Mouse (Mus musculus) cerebellum, adult 2 months (tissue): Measurements from ENCODE around the gene Ino80d.

Experiments
- CTCF ChIP-seq: fragments of 200-500 bp; IDR thresholded peaks from 2 replicates; pipeline ENCODE4 v1.5.1; 2011; ENCODE audit warnings: low read depth, mild to moderate bottlenecking, control low read depth, low read length, moderate library complexity, borderline replicate concordance; ENCODE audit not compliant: insufficient read depth
- POLR2A ChIP-seq: fragments of 200-500 bp; IDR thresholded peaks from 2 replicates; pipeline ENCODE4 v1.6.1; 2011; ENCODE audit warnings: low read length, control low read depth, borderline replicate concordance; ENCODE audit not compliant: insufficient read depth

DNA sequence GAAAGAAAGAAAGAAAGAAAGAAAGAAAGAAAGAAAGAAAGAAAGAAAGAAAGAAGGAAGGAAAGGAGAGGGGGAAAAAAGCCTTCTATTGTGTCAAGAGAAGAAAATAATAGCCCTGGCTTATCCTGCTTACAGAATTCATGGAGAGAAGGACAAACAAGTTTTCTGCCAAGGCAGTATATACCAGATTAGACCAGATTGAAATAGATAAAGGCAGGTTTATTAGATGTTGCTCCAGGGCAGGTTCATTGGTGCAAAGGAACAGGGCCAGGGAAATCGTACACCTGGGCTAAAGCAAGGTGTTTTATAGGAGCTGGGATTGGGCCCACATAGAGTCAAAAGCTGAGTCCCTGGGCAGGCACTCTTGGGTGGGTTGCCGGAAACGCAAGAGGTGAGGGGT, 162.1 kb downstream of the Ino80d start:
- TF ChIP-seq CTCF, result no peak
- no peak for TF ChIP-seq POLR2A
